Mouse (Mus musculus) urinary bladder, adult 2 months (tissue): Measurements from ENCODE around the gene Sf3a2. TPM values are rescaled to one million over a fixed set of nuclear protein-coding genes. Genes with fewer than 3 reads are reported as not detected.
"Not testable (repeated sequence)": the region's sequence is repeated elsewhere in the genome, so short reads cannot be mapped to it uniquely, and the experiment has no call there.

Experiments
- DNase-seq: peaks from one replicate; pipeline ENCODE4 v3.0.0; 2022; ENCODE audit warnings: low spot score
- polyA plus RNA-seq: library from polyadenylated mRNA; depleted of rRNA; stranded (reverse); fragments of >200 nt; gene quantifications from 2 replicates; pipeline ENCODE4 v1.2.3, GENCODE M21; 2012

The Sf3a2 gene
- polyA plus RNA-seq, 1 experiment = 47.7 TPM

DNA sequence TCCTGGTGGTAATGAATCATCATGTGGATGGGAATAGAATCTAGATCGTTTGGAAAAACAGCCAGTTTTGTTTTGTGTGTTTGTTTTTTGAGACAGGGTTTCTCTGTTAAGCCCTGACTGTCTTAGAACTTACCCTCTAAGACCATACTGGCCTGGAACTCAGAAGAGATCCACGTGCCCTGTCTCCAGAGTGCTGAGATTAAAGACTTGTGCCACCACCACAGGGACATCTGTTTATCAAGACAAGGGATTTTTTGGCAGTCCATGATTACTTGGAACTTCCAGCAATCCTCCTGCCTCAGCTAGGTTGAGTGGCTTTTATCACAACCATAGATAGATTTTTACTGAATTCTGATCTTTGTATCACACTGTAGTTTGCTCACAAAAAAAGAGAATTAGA lies 26.8 kb downstream of the Sf3a2 start:
- no peak for DNase-seq

DNA sequence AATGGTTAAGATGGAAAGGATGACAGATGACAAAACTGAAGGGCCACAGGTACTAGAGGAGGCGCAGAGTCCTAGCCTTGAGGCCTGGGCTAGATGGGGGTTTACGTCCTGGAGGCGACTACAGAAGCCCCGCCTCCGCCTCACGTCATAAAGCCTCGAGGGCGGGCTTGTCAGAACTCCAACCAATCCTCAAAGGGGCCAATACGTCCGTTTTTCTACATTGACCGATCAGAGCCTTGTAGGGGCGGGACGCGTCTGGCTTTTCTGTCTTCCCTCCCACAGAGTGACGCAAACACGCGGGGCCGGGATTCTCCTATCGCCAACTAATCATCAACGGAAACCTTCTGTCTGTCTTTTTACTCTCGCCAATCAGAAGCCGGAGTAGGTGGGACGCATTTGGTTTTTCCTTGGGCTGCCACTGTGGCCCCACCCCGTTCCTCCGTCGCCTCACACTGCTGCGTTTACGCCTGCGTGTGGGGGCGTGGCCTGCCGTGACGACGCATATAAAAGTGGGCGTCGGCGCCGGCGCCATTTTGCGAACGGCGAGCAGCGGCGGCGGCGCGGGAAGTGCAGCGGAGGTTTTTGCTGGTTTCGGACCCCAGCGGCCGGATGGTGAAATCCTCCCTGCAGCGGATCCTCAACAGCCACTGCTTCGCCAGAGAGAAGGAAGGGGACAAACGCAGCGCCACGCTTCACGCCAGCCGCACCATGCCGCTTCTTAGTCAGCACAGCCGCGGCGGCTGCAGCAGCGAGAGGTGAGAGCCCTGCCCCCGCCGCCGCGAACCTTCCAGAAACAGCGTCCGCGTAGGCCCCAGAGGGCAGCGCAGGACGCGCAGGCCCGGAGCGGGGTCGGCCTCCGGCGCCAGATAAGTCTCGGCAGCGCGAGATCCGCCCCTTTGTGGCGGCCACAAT lies 28.4 kb downstream of the Sf3a2 start, which contains the start of gene Oaz1:
TSS of gene Oaz1 (plus strand) at position 506 of the 912 bp plus-strand sequence.
- DNase-seq = peak; percentile 91

GRCm38 (mm10) chr10:80827063-80827869 lies 29.3 kb downstream of the Sf3a2 start:
- DNase-seq = no peak

DNA sequence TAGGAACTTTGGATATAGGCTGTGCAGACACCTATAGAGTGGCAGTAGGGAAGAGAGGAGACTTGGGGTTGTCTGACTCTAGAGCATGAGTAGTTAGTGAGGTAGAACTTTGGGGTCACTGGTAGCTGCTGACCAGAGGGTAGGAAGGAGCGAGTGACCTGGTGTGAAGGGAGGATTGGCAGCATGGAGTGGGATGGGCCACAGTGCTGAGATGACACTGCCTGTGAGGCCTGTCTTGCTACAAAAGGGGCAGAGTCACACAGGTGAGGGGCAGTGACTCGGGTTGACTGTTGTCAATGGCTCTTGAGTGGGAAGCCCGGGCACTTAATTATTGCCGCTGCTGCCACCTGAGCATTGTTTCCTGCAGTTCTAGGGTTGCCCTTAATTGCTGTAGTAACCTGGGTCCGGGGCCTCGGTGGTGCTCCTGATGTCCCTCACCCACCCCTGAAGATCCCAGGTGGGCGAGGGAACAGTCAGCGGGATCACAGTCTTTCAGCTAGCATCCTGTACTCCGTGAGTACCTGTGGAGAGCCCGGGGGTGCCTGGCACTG lies 29.9 kb downstream of the Sf3a2 start:
- no peak for DNase-seq

GRCm38 (mm10) chr10:80828587-80828986 lies 30.6 kb downstream of the Sf3a2 start:
- DNase-seq = not testable (repeated sequence)

GRCm38 (mm10) chr10:80829359-80830278 lies 31.6 kb downstream of the Sf3a2 start:
- DNase-seq = no peak

DNA sequence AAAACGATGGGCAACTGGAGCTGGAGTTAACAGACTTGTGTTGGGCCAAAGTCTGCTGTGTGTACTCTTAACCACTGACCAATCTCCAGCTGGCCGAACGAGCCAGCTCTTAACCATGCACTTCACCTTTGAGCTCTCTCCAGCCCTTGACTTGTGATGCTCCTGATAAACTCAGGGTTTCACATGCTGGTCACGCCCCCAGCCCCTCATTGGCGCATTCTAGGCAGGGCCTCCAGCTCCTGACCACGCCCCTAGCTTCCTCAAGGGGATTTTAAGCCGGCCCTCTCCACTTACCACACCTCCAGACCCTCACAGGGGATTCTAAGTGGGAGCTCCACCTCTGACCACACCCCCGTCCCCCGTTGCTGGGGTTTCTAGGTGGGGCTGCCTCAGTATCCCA lies 33.1 kb downstream of the Sf3a2 start:
- no peak for DNase-seq

DNA sequence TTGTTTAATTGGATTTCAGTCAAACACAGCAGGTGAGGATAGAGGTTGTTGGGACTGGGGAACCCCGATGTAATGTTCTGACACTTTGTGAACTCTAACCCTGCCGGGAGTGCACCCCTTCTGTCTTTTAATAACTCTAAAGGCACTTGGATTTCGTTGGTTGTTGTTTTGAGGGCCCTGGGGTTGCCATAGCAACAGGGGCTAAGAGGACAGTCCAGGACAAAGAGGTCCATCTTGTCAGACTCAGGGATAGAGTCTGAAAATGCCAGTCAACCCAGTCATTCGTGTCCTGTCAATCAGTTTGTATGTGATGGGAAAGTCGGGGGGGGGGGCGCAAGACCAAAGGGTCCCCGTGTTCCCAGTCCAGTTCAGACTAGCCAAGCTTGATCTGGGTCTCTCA lies 34.8 kb downstream of the Sf3a2 start:
- DNase-seq = no peak

GRCm38 (mm10) chr10:80835617-80836016 lies 37.6 kb downstream of the Sf3a2 start:
- DNase-seq = no peak

- no peak for DNase-seq
These were observed 39.0 kb downstream of the Sf3a2 start for GRCm38 (mm10) chr10:80836949-80837379.

- DNase-seq = no peak
These were observed 39.8 kb downstream of the Sf3a2 start for GRCm38 (mm10) chr10:80837827-80838226.

DNA sequence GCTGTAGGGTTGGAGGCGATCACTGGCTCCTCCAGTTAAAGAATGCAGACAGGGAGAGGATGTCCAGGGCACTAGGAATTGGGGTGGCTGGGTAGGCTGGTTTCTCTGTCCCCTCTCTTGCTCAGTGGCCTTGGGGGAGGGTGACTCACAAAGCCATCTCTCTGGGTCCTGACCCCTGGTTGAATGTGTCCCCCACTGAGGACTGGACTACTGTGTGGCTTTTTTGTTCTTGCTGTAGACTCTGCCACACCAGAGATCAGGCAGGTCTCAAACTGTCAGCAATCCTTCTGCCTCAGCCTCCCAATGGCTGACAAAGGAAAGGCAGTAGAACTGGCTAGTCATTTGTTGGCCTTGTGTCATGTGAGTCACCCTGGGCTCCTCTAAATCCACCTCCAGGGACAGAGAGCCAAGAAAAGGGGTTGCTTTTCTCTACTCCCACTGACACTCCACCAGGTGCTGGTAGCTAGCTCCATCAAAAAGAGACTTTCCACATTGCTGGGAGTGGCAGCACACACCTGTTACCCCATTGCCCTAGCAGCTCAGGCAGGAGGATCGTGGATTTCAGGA lies 40.4 kb downstream of the Sf3a2 start:
- no peak for DNase-seq

DNA sequence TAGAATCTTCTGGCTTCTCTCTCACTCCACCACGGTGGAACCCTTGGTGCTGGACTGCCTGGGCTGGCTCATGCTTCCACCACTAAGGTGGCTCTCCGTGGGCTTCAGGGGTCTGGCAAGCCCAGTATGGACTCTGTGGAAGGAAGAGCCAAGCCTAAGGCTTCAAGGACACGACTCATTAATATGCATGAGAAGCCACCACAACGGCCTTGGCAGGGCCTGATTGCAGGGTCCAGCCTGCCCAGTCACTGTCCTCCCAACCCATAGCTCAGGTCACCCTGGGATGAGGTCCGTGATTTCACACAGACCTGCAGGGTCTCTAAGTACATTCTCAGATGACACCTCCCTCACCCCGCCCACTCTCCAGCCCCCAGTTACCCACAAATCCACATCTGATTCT lies 41.9 kb downstream of the Sf3a2 start:
- DNase-seq = no peak

DNA sequence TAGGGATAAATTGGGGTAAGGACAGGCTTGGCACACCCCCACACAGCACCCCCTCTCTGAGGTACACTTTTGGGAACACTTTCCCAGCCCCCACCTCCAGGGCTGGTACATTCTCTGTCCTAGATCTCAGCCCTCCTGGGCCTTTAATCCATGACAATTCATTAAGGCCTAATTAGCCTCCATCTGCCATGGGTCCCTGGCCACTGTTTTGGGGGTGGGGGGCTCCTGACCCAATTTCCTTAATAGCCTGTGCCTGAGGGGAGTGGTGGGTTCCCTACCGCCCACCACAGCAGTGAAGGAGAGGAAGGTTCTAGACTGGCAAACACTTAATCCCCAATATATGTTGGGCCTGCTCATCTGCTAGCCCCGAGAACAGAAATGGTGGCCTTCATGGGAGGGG lies 43.7 kb downstream of the Sf3a2 start:
- no peak for DNase-seq

- DNase-seq = no peak
These were observed 44.3 kb downstream of the Sf3a2 start for GRCm38 (mm10) chr10:80842334-80842733.

DNA sequence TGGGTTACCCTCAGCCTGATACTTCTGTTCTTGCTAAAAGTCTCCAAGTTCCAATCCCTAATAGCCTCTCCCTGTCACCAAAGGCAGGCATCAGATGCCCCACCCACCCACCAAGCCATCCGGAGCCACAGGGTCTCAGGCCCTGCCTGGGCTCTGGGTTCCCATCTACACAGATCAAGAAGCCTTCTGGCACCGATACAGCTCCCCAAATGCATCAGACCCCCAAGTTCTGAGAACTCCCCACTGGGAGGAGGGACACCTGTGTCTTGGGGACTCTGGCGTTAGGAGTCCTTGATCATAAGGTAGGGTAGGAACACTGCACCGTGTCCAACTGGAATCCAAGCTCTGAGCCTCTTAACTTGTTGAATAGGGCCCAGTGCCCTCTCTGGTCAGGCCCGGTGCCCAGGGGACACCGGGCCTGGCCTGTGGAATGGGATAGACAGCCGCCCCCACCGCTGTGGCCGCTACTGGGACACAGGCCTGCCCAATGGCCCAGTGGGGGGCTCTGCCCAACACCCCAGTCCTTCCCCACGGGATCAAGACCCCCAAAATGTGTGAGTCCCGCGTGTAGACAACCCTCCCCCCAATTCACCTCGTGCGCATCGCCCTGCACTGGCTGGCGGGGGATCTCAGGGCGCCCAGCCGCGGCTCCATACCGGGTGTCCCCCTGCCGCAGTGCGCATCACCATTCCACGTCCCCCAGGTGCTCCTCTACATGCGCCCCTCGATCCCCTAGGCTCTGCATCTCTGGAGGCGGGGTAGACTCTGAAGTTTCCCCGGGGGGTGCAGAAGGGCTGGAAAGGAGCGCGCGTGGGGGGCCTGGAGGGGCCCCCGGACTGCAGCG lies 45.3 kb downstream of the Sf3a2 start:
- DNase-seq = no peak

GRCm38 (mm10) chr10:80843931-80844547 lies 46.0 kb downstream of the Sf3a2 start, which contains the start of gene Lingo3:
Lingo3 (minus strand) TSS chr10:80844039.
- no peak for DNase-seq

DNA sequence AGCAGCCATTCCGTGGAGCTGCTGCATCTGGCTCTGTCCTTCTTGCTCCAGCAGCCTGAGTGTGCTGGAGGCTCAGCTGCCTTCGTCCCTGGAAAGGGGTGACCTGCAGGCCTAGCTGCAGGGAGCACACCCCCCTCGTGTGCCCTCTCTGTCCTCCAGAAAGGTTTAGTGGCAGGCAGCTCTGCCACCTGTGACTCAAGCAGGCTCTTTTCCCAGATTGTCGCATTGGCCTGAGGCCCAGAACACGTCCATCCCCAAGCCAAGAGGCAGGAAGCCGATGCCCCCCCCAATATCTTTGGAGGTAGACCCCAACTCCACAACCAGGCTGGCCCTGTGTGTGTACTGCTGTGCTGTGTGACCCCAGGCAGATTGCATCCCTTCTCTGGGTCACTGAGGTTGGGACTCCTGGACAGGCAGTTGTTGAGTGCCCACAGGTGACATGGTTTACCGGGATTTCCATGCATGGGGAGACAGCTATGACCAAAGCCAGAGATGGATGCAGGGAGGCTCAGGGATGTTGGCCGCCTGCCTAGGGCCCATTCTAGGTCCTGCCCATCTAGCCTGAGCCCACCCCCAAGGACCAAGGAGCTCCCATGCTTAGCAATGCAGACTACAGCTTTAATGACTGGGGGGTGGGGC lies 47.2 kb downstream of the Sf3a2 start:
- no peak for DNase-seq

DNA sequence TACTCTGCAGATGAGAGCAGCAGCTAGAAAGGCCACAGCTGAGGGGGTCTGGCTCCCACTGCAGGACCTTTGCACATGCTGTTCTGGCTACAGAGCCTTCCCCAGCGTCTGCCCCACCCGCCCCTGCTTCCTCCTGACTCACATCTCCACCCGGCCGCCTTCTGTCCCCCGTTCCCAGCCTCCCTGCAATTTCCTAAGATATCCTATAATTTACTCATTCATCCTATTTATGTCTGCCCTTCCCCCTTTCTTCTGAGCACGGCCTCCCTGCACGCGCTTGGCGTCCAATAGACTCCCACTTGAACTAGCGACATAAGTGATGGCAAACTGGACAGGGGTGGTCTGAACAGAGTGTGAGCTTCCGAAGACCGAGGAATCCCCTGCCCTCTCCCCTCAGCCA lies 47.7 kb downstream of the Sf3a2 start:
- no peak for DNase-seq
